Mouse (Mus musculus) liver, embryonic 14.5 days (tissue): Measurements from ENCODE around the gene Olfr304.
"Not testable (repeated sequence)": the region's sequence is repeated elsewhere in the genome, so short reads cannot be mapped to it uniquely, and the experiment has no call there.

ENCODE experiments used
- CTCF ChIP-seq: IDR thresholded peaks from 2 replicates; pipeline ENCODE4 v1.5.1; 2016; ENCODE audit warnings: antibody characterized with exemption, low read depth, control low read depth
- EP300 ChIP-seq: IDR thresholded peaks from 2 replicates; pipeline ENCODE4 v1.6.1; 2016; ENCODE audit warnings: antibody characterized with exemption, low read depth

DNA sequence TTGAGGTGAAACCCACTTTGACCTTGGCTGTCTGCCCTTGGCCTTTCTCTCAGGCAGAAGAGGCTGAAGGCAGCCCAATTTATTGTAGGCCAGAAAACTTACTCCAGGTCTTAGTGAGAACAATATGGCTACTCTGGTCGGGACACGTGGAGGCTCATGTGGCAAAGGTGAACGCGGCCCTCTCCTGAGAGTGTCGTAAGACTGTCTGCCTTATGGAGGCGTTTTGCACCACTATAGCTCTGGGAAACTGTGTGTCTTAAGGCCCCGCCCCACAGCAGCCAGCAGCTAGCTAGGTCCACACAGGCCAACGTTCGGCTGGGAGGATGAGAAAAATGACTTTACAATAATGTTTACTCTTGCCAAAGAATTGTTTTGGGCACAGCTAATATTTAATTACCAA, 40.2 kb downstream of the Olfr304 start:
- not testable (repeated sequence) for TF ChIP-seq CTCF, EP300
